Mouse (Mus musculus) hindbrain, embryonic 14.5 days (tissue): ENCODE results near the gene Anapc15. TPM values are rescaled to one million over a fixed set of nuclear protein-coding genes. Genes with fewer than 3 reads are reported as not detected.

Source experiments
- ATAC-seq: fragments of 200-750 bp; cut with Nextera tagmentation; 2 replicates; pipeline ENCODE4 v1.8.0; 2017; ENCODE audit warnings: moderate number of reproducible peaks, mild to moderate bottlenecking, moderate TSS enrichment, moderate library complexity; ENCODE audit not compliant: low FRiP score
- DNase-seq: peaks from one replicate; pipeline ENCODE4 v3.0.0-alpha.2; 2015; ENCODE audit warnings: low spot score
- H3K27ac ChIP-seq: fragments of 300-500 bp; sonication (generic); 2 replicates; pipeline ENCODE4 v1.5.1; 2014; ENCODE audit warnings: mild to moderate bottlenecking, moderate library complexity
- H3K27me3 ChIP-seq: fragments of 300-500 bp; sonication (generic); 2 replicates; pipeline ENCODE4 v1.6.1; 2014; ENCODE audit warnings: mild to moderate bottlenecking, low read length, mixed read lengths; ENCODE audit not compliant: control insufficient read depth, insufficient read depth
- H3K36me3 ChIP-seq: fragments of 300-500 bp; sonication (generic); replicated peaks from 2 replicates; pipeline ENCODE4 v1.6.1; 2014; ENCODE audit not compliant: control insufficient read depth, insufficient read depth
- H3K4me1 ChIP-seq: fragments of 300-500 bp; sonication (generic); replicated peaks from 2 replicates; pipeline ENCODE4 v1.6.1; 2014; ENCODE audit warnings: antibody characterized with exemption, low read length, mixed read lengths; ENCODE audit not compliant: control insufficient read depth, insufficient read depth
- H3K4me2 ChIP-seq: fragments of 300-500 bp; sonication (generic); replicated peaks from 2 replicates; pipeline ENCODE4 v1.6.1; 2014; ENCODE audit warnings: mild to moderate bottlenecking, moderate library complexity
- H3K4me3 ChIP-seq: fragments of 300-500 bp; sonication (generic); replicated peaks from 2 replicates; pipeline ENCODE4 v1.5.1; 2014; ENCODE audit warnings: mild to moderate bottlenecking, low read length
- H3K9ac ChIP-seq: fragments of 300-500 bp; sonication (generic); 2 replicates; pipeline ENCODE4 v1.6.1; 2014
- H3K9me3 ChIP-seq: fragments of 300-500 bp; sonication (generic); 2 replicates; pipeline ENCODE4 v1.6.1; 2016; ENCODE audit warnings: low read length; ENCODE audit not compliant: control insufficient read depth
- WGBS: fragments of 180-500 bp; shearing (Covaris S2); extraction: QIAGEN DNeasy Blood & Tissue Kit; methylation state at CpG from one replicate; pipeline ENCODE4 v1.1.7; 2014; 5-methylcytosine and 5-hydroxymethylcytosine counted together
- polyA plus RNA-seq: library from polyadenylated mRNA; unstranded; fragments of >200 nt; fragmentation: Nextera tagmentation; extraction: Ambion mirVana; gene quantifications from 2 replicates; pipeline ENCODE4 v1.2.1, GENCODE M21; 2014

Gene Anapc15
- polyA plus RNA-seq, 1 experiment from 2014 or later: 63.0 TPM

DNA sequence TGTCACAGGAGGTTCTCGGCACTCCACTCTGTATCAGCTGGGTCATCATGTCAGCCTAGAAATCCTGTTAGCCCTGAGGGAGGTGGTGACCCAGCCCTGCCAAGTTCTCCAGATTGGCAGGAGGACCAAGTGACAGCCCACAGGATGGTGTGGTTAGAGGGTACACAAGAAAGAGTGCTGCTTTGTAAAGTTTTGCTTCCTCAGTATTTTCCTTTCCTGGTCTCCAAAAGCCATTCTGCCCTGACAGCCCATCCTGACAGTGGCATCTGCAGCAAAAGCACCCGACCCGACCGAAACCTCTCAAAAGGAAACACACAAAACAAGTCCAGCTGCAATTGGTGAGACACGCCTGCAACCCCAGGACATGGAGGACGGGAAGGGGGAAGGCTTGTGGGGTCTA, 19.3 kb upstream of the Anapc15 start:
- no peak for DNase-seq
- H3K27ac ChIP-seq: no peak overlapping the region
- H3K9me3 ChIP-seq: no peaks in the 10 kb centered on the region
- ATAC-seq: no peak
- H3K27me3 ChIP-seq: no peaks in the 10 kb centered on the region
- 79% methylated on average over 6 of the region's 6 CpGs for WGBS
- H3K4me2 ChIP-seq: no peak overlapping the region
- H3K9ac ChIP-seq: no peak overlapping the region
- H3K36me3 ChIP-seq: no peaks in the 10 kb centered on the region
- H3K4me3 ChIP-seq: no peak overlapping the region
- no peaks in the 10 kb centered on the region for H3K4me1 ChIP-seq

GRCm38 (mm10) chr7:101847934-101848333, 15.6 kb upstream of the Anapc15 start:
- Histone ChIP-seq H3K36me3 (no peaks in the 10 kb centered on the region), H3K27ac (no peak overlapping the region), H3K4me1 (no peaks in the 10 kb centered on the region), H3K4me3 (no peak overlapping the region), H3K4me2 (no peak overlapping the region), H3K27me3 (no peaks in the 10 kb centered on the region), H3K9ac (no peak overlapping the region), H3K9me3 (no peaks in the 10 kb centered on the region)
- DNase-seq: no peak
- 96% methylated on average over 1 of the region's 1 CpGs for WGBS
- ATAC-seq: no peak

DNA sequence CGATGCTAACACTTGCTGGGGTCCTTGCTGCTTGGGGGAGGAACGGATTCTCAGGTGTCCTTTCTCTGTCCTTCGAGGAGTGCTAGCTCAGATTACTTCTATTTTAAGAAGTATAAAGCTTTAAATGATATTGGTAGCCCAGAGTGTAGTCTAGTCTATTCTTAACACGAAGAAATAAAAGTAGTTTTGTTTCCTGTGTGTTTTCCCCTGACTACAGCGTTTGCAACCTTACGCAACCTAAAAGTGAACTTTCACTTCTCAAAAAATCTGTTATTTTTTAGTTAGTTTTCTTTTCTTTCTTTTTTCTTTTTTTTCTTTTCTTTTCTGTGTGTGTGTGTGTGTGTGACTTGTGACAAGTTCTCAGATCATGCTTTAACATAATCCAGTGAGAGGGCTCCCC, 11.8 kb upstream of the Anapc15 start:
- H3K4me1 ChIP-seq: no peaks in the 10 kb centered on the region
- H3K4me3 ChIP-seq: no peak overlapping the region
- no peak overlapping the region for H3K9ac ChIP-seq
- no peak overlapping the region for H3K27ac ChIP-seq
- WGBS: 85% methylated on average over 6 of the region's 6 CpGs
- no peaks in the 10 kb centered on the region for H3K27me3 ChIP-seq
- H3K4me2 ChIP-seq: no peak overlapping the region
- no peak for ATAC-seq
- H3K36me3 ChIP-seq: no peaks in the 10 kb centered on the region
- no peak for DNase-seq
- no peaks in the 10 kb centered on the region for H3K9me3 ChIP-seq

DNA sequence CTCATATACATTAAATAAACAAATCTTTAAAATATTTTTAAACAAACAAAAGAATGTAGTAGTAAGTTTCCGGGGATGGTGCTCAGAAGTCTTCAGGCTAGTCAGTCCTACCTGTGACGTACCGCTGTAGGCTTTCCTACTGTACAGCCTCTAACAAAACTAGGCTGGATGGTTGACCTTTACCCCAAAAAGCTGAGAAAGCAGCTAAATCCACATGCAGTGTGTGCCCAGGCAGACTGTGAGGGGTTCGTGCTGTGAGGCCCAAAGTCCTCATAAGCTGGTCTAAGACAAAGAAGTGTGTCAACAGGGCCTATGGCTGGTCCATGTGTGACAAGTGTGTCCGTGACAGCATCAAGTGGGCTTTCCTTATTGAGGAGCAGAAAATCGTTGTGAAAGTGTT, 10.7 kb upstream of the Anapc15 start:
- no peaks in the 10 kb centered on the region for H3K4me1 ChIP-seq
- no peak overlapping the region for H3K9ac ChIP-seq
- no peaks in the 10 kb centered on the region for H3K36me3 ChIP-seq
- no peak overlapping the region for H3K27ac ChIP-seq
- no peak for ATAC-seq
- DNase-seq: no peak
- H3K9me3 ChIP-seq: no peaks in the 10 kb centered on the region
- H3K4me3 ChIP-seq: no peak overlapping the region
- no peaks in the 10 kb centered on the region for H3K27me3 ChIP-seq
- H3K4me2 ChIP-seq: no peak overlapping the region
- 87% methylated on average over 6 of the region's 6 CpGs for WGBS

GRCm38 (mm10) chr7:101853816-101854215, 9.7 kb upstream of the Anapc15 start:
- DNase-seq (no peak), ATAC-seq (no peak)
- H3K9me3 ChIP-seq: no peaks in the 10 kb centered on the region
- no peaks in the 10 kb centered on the region for H3K4me1 ChIP-seq
- no peak overlapping the region for H3K27ac ChIP-seq
- H3K36me3 ChIP-seq: no peaks in the 10 kb centered on the region
- no peak overlapping the region for H3K4me2 ChIP-seq
- H3K27me3 ChIP-seq: no peaks in the 10 kb centered on the region
- no peak overlapping the region for H3K9ac ChIP-seq
- 93% methylated on average over 2 of the region's 2 CpGs for WGBS
- no peak overlapping the region for H3K4me3 ChIP-seq

DNA sequence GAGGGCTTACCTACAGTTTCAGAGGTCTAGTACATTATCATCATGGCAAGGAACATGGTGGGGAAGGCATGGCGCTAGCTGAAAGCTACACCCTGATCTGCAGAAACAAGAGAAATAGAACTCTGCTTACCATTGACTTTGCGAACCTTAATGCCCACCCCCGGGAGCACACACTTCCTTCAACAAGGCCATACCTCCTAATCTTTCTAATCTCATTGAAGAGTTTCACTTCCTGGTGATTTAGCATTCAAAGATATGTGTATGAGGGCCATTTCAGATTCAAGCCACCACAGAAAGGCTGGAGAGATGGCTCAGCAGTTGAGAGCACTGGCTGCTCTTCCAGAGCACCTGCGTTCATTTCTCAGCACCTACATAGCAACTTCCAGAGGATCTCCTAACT, 6.4 kb upstream of the Anapc15 start, which contains the start of gene Folr2:
Gene Folr2 (minus strand): TSS at position 101 of the 400 bp plus-strand sequence.
- 90% methylated on average over 4 of the region's 4 CpGs for WGBS
- no peak within 1 kb of the TSS for H3K4me2 ChIP-seq
- no peak within 1 kb of the TSS for H3K27ac ChIP-seq
- ATAC-seq (no peak), DNase-seq (no peak)
- no peaks in the 10 kb centered on the region for H3K27me3 ChIP-seq
- H3K36me3 ChIP-seq: no peaks in the 10 kb centered on the region
- H3K9ac ChIP-seq: no peak within 1 kb of the TSS
- H3K4me3 ChIP-seq: no peak within 1 kb of the TSS
- no peaks in the 10 kb centered on the region for H3K4me1 ChIP-seq
- H3K9me3 ChIP-seq: no peaks in the 10 kb centered on the region

DNA sequence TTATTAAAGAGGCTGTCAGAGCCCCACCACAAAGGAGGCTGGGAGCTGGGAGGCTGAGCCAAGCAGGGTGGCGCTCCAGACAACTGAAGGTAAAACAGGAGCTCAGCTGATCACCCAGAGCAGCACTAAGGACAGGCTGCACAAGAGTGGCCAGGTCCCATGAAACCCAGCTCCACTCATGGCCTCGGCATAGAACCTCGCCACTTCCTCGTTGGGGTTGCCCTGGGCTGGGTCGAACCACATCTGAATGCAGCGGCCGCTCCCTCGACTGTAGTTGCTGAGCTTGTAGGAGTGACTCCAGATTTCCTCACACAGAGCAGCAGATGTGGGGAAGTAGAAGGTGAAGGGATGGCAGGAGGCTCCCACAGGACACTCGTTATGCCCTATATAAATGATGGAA, 5.2 kb upstream of the Anapc15 start:
- no peak overlapping the region for H3K27ac ChIP-seq
- no peaks in the 10 kb centered on the region for H3K36me3 ChIP-seq
- no peak for DNase-seq
- no peak overlapping the region for H3K4me3 ChIP-seq
- H3K27me3 ChIP-seq: no peaks in the 10 kb centered on the region
- no peak overlapping the region for H3K9ac ChIP-seq
- WGBS: 87% methylated on average over 9 of the region's 9 CpGs
- no peaks in the 10 kb centered on the region for H3K4me1 ChIP-seq
- no peak for ATAC-seq
- no peak overlapping the region for H3K4me2 ChIP-seq
- H3K9me3 ChIP-seq: no peaks in the 10 kb centered on the region

- Histone ChIP-seq H3K4me3 (no peak overlapping the region), H3K4me2 (no peak overlapping the region), H3K9ac (no peak overlapping the region), H3K9me3 (no peaks in the 10 kb centered on the region), H3K27me3 (no peaks in the 10 kb centered on the region), H3K4me1 (no peaks in the 10 kb centered on the region), H3K36me3 (no peaks in the 10 kb centered on the region), H3K27ac (no peak overlapping the region)
- no peak for ATAC-seq
- DNase-seq: no peak
Observed at GRCm38 (mm10) chr7:101860978-101861377, 2.5 kb upstream of the Anapc15 start.

- no peak for DNase-seq
- H3K4me1 ChIP-seq: no peaks in the 10 kb centered on the region
- H3K36me3 ChIP-seq: no peaks in the 10 kb centered on the region
- H3K27me3 ChIP-seq: no peaks in the 10 kb centered on the region
- WGBS: 82% methylated on average over 3 of the region's 3 CpGs
- ATAC-seq: no peak
- H3K9ac ChIP-seq: no peak overlapping the region
- H3K9me3 ChIP-seq: no peaks in the 10 kb centered on the region
- no peak overlapping the region for H3K4me2 ChIP-seq
- no peak overlapping the region for H3K27ac ChIP-seq
- H3K4me3 ChIP-seq: no peak overlapping the region
Observed at GRCm38 (mm10) chr7:101862291-101862690, 1.2 kb upstream of the Anapc15 start.

- 80% methylated on average over 11 of the region's 11 CpGs for WGBS
- no peak for ATAC-seq
- no peaks in the 10 kb centered on the region for H3K4me1 ChIP-seq
Observed at GRCm38 (mm10) chr7:101866491-101867265, 3.2 kb downstream of the Anapc15 start.

More at GRCm38 (mm10) chr7:101866491-101867265, 3.2 kb downstream of the Anapc15 start:
- Histone ChIP-seq H3K9me3 (no peaks in the 10 kb centered on the region), H3K4me2 (no peak overlapping the region), H3K4me3 (no peak overlapping the region), H3K27ac (no peak overlapping the region), H3K27me3 (no peaks in the 10 kb centered on the region), H3K9ac (no peak overlapping the region), H3K36me3 (no peaks in the 10 kb centered on the region)
- DNase-seq: no peak
